Mouse (Mus musculus): ENCODE measurements around the gene A130010J15Rik. TPM values are rescaled to one million over a fixed set of nuclear protein-coding genes. Genes with fewer than 3 reads are reported as not detected.

A130010J15Rik gene
- polyA plus RNA-seq, 1 experiment from 2014 or later, result 16.7 TPM

DNA sequence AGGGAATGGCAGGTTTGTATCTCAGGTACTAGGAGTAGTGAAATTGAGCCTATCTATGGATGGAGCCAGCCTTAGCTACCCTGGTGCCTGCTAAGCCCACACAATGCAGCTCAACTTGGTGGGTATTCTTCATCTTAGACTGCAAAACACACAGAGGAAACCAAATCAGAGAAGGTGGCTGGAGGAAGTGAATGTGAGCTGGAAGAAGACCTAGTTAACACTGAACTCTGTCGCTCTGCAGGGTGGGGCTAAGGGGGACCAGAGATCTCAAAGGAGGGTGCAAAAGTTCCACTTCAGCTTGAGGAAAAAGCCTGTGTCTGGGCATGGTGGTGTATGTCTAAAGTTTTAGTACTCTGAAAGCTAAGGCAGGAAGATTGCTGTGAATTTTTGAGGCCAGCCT, 8.2 kb upstream of the A130010J15Rik start:
- DNase-seq (ENCODE audit: low spot score), result no peak
- Histone ChIP-seq H3K4me3 (no peak overlapping the region), H3K4me1 (peaks cover 14% of the 10 kb centered on the region), H3K27ac (replicated peaks) (no peak overlapping the region), H3K27me3 (ENCODE audit: low read depth, poor library complexity, severe bottlenecking) (peaks cover 23% of the 10 kb centered on the region), H3K9me3 (replicated peaks) (no peaks in the 10 kb centered on the region), H3K36me3 (no peaks in the 10 kb centered on the region)
- WGBS, result 45% methylated on average over 1 of the region's 1 CpGs

DNA sequence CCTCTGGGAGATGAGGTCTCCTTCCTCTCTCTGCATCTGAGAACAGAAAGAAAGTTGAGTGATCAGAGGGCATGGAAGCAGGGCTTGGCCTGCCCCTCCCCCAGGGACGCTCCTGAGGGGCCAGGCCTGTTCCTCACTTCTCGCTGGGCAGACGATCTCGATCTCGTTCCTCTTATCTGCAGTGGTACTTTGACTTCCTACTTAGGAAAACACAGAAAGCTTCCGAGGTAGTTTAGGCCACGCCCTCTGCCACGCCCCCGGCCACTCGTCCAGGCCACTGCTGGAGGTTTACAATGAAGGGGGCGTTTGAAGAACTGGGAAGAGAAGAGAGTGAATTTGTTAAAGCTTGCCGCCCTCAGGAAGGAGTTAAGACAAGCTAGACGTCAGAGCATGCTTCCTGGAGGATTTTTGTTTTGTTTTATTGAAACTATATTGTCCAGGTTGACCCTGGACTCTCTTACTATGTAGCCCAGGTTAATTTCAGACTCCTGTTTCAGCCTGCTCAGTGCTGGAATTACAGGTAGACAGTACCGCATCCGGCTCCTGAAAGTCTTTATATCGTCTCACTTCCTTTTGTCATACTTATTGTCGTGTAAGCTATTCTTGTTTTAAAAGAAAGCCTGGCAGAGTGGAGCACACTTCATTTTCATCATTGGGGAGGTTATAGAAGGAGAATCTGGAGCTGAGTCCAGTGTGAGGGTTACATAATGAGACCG, 7.4 kb upstream of the A130010J15Rik start:
- DNase-seq (ENCODE audit: low spot score), result peak; percentile 68
- H3K4me3 ChIP-seq, result peak overlapping the region; percentile 45
- peaks cover 15% of the 10 kb centered on the region for H3K27me3 ChIP-seq (ENCODE audit: low read depth, poor library complexity, severe bottlenecking)
- no peaks in the 10 kb centered on the region for H3K36me3 ChIP-seq
- H3K27ac ChIP-seq (replicated peaks), result peak overlapping the region; percentile 59; the same call in 1 of the 2 replicates
- peaks cover 14% of the 10 kb centered on the region for H3K4me1 ChIP-seq
- WGBS, result 16% methylated on average over 18 of the region's 18 CpGs
- no peaks in the 10 kb centered on the region for H3K9me3 ChIP-seq (replicated peaks)

DNA sequence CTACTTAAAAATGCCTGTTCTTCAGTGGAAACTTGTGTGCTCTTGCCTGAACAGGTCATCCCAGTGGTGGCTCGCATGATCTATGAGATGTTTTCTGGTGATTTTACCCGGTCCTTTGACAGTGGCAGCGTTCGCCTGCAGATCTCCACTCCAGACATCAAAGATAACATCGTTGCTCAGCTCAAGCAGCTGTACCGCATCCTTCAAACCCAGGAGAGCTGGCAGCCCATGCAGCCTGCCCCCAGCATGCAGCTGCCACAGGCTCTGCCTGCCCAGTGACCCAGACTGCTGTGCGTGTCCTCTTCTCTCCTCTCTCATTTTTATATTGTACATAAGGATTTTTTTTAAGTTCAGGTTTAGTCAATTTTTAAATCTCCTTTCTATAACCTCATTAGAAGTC, 1.4 kb downstream of the A130010J15Rik start:
- Histone ChIP-seq H3K4me1 (peaks cover 18% of the 10 kb centered on the region), H3K4me3 (no peak overlapping the region), H3K36me3 (no peaks in the 10 kb centered on the region), H3K27ac (replicated peaks) (no peak overlapping the region), H3K27me3 (ENCODE audit: low read depth, poor library complexity, severe bottlenecking) (no peaks in the 10 kb centered on the region), H3K9me3 (replicated peaks) (no peaks in the 10 kb centered on the region)
- DNase-seq (ENCODE audit: low spot score), result no peak
- WGBS, result 93% methylated on average over 7 of the region's 7 CpGs

DNA sequence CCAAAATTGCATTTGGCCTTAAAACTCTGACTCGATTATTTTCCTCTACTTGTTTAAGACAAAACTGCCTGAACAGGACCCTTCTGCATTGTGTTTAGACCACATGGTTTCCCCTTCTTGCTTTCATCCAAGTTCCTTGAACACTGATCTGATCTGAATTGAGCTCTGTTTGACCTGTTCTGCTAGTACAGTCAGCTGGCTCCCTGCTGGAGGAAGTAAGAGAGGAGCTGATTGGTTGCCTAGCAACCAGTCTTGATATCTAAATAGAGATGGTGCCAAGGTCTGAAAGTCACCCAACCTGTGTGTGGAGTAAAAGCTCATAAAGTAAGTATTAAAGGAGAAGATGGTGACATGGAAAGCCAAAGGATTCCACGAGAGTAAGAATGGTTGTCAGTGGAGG, 2.0 kb downstream of the A130010J15Rik start:
- H3K9me3 ChIP-seq (replicated peaks), result no peaks in the 10 kb centered on the region
- no peak for DNase-seq (ENCODE audit: low spot score)
- H3K27ac ChIP-seq (replicated peaks), result no peak overlapping the region
- no peaks in the 10 kb centered on the region for H3K27me3 ChIP-seq (ENCODE audit: low read depth, poor library complexity, severe bottlenecking)
- WGBS, result 90% methylated on average over 2 of the region's 2 CpGs
- H3K4me1 ChIP-seq, result peaks cover 24% of the 10 kb centered on the region
- H3K36me3 ChIP-seq, result no peaks in the 10 kb centered on the region
- H3K4me3 ChIP-seq, result no peak overlapping the region

DNA sequence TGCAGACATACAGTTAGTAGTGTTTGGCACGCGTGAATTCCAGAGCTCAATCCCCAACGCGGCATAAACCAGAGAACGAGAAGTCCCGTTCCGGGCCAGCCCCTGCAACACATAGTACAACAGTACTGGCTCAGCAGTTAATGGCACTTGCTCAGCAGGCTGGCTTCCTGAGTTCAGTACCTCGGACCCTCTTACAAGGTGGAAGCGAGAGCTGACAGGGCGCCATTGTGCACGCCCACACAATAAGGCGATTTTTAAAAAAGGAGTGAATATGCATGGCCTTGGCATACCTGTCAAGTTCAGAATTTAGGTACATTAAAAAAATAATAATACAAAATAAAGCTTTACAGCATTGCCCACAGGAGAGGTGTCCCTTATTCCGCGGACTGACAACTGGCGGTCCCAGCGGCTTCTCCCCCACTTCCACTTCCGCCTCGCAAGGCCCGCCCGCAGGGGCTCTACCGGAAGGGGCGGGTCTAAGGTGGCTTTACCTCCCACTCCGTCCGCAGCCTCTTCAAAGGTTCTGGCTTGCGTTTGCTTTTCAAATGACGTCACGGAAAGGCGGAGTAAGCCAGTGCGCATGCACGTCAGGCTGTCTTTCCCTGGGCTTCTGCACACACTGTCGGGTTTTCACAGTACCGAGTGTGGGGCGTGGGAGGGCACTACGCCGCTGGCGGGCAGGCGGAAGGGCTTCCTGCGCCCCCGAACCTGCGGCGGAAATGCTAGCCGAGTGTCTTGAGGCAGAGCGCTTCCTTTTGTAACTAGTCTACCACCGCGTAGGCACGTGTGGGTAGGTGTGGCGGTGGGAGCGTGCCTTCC, 5.4 kb downstream of the A130010J15Rik start:
- Histone ChIP-seq H3K4me3 (peak overlapping the region; percentile 82), H3K9me3 (replicated peaks) (no peaks in the 10 kb centered on the region), H3K36me3 (no peaks in the 10 kb centered on the region), H3K27me3 (ENCODE audit: low read depth, poor library complexity, severe bottlenecking) (no peaks in the 10 kb centered on the region), H3K4me1 (peaks cover 32% of the 10 kb centered on the region), H3K27ac (replicated peaks) (peak overlapping the region; percentile 90)
- 1% methylated on average over 48 of the region's 48 CpGs for WGBS
- peak; percentile 97 for DNase-seq (ENCODE audit: low spot score)

GRCm38 (mm10) chr1:193173810-193174129, 5.9 kb downstream of the A130010J15Rik start:
- Histone ChIP-seq H3K4me3 (peak overlapping the region; percentile 82), H3K27me3 (ENCODE audit: low read depth, poor library complexity, severe bottlenecking) (no peaks in the 10 kb centered on the region), H3K27ac (replicated peaks) (peak overlapping the region; percentile 90), H3K9me3 (replicated peaks) (no peaks in the 10 kb centered on the region), H3K4me1 (peaks cover 32% of the 10 kb centered on the region), H3K36me3 (no peaks in the 10 kb centered on the region)
- DNase-seq (ENCODE audit: low spot score), result no peak
- 19% methylated on average over 9 of the region's 9 CpGs for WGBS

GRCm38 (mm10) chr1:193174143-193174733, 6.4 kb downstream of the A130010J15Rik start:
- DNase-seq (ENCODE audit: low spot score), result no peak
- no peaks in the 10 kb centered on the region for H3K27me3 ChIP-seq (ENCODE audit: low read depth, poor library complexity, severe bottlenecking)
- H3K27ac ChIP-seq (replicated peaks), result peak overlapping the region; percentile 90
- H3K36me3 ChIP-seq, result no peaks in the 10 kb centered on the region
- H3K4me1 ChIP-seq, result peaks cover 32% of the 10 kb centered on the region
- H3K9me3 ChIP-seq (replicated peaks), result no peaks in the 10 kb centered on the region
- WGBS, result 92% methylated on average over 13 of the region's 13 CpGs
- peak overlapping the region; percentile 82 for H3K4me3 ChIP-seq

GRCm38 (mm10) chr1:193181104-193181503, 13.3 kb downstream of the A130010J15Rik start:
- H3K27ac ChIP-seq (replicated peaks), result no peak overlapping the region
- H3K4me1 ChIP-seq, result no peaks in the 10 kb centered on the region
- WGBS, result 86% methylated on average over 3 of the region's 3 CpGs
- H3K4me3 ChIP-seq, result no peak overlapping the region
- no peak for DNase-seq (ENCODE audit: low spot score)
- H3K9me3 ChIP-seq (replicated peaks), result no peaks in the 10 kb centered on the region
- no peaks in the 10 kb centered on the region for H3K36me3 ChIP-seq
- H3K27me3 ChIP-seq (ENCODE audit: low read depth, poor library complexity, severe bottlenecking), result no peaks in the 10 kb centered on the region

- Histone ChIP-seq H3K4me3 (no peak overlapping the region), H3K27ac (replicated peaks) (0 out of 2 replicates have a peak overlapping the region, but pooled peaks have one; percentile 43), H3K4me1 (peaks cover 10% of the 10 kb centered on the region)
Observed at GRCm38 (mm10) chr1:193188257-193188656, 20.4 kb downstream of the A130010J15Rik start.

GRCm38 (mm10) chr1:193189151-193189621, 21.3 kb downstream of the A130010J15Rik start:
- Histone ChIP-seq H3K4me3 (no peak overlapping the region), H3K9me3 (replicated peaks) (no peaks in the 10 kb centered on the region), H3K4me1 (peaks cover 10% of the 10 kb centered on the region), H3K27me3 (ENCODE audit: low read depth, poor library complexity, severe bottlenecking) (no peaks in the 10 kb centered on the region), H3K36me3 (no peaks in the 10 kb centered on the region), H3K27ac (replicated peaks) (peak overlapping the region; percentile 43; the same call in 1 of the 2 replicates)
- no peak for DNase-seq (ENCODE audit: low spot score)
- 51% methylated on average over 9 of the region's 9 CpGs for WGBS

More at GRCm38 (mm10) chr1:193188257-193188656, 20.4 kb downstream of the A130010J15Rik start:
- DNase-seq (ENCODE audit: low spot score), result no peak
- Histone ChIP-seq H3K27me3 (ENCODE audit: low read depth, poor library complexity, severe bottlenecking) (no peaks in the 10 kb centered on the region), H3K9me3 (replicated peaks) (no peaks in the 10 kb centered on the region), H3K36me3 (no peaks in the 10 kb centered on the region)
- 86% methylated on average over 6 of the region's 6 CpGs for WGBS

DNA sequence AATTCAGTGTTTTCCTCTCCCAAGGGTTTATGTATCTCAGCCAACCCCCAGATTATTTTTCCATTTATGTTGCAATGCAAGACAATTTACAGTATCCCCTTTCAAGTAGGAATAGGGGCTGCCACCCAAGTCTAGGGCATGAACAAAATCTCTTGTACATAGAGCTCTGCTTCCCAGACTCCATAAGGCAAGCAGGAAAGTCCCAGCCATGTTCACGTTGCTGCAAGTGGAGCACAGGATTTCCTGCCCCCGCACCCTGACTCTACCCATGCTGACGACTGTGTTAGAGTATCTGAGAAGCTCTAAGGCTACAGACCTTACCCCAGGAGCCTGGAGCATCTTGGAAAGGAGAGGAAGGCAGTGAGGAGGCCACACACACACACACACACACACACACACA, 21.9 kb downstream of the A130010J15Rik start:
- Histone ChIP-seq H3K27me3 (ENCODE audit: low read depth, poor library complexity, severe bottlenecking) (no peaks in the 10 kb centered on the region), H3K27ac (replicated peaks) (peak overlapping the region; percentile 43; the same call in 1 of the 2 replicates), H3K4me3 (no peak overlapping the region), H3K4me1 (peaks cover 10% of the 10 kb centered on the region), H3K36me3 (no peaks in the 10 kb centered on the region), H3K9me3 (replicated peaks) (no peaks in the 10 kb centered on the region)
- no peak for DNase-seq (ENCODE audit: low spot score)
- 70% methylated on average over 3 of the region's 3 CpGs for WGBS

GRCm38 (mm10) chr1:193191675-193192283, 23.9 kb downstream of the A130010J15Rik start:
- Histone ChIP-seq H3K9me3 (replicated peaks) (no peaks in the 10 kb centered on the region), H3K4me1 (peaks cover 10% of the 10 kb centered on the region), H3K4me3 (no peak overlapping the region), H3K36me3 (no peaks in the 10 kb centered on the region), H3K27ac (replicated peaks) (no peak overlapping the region), H3K27me3 (ENCODE audit: low read depth, poor library complexity, severe bottlenecking) (no peaks in the 10 kb centered on the region)
- WGBS, result 92% methylated on average over 7 of the region's 7 CpGs
- DNase-seq (ENCODE audit: low spot score), result no peak
